Mouse (Mus musculus): ENCODE measurements around the gene Atf2.

DNA sequence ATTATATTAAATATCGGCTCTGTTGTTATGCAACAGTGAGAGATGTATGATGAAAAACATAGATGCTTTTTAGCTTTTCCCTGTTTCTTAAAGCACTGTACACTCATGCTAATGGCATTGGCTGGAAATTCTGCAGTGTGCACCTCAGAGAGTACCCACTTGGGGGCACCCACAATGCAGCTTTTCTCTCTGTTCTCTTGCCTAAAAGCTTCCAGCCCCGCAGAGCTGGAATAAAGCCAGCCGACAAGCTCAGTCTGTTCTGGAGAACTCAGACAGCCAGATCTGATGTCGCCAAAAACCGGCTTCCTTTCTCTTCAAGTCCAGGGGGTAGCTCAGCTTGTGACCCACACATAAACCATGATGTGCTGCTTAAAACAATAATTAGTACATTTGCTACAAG is 32.6 kb upstream of the Atf2 start:
- TF ChIP-seq GATA2 (IDR thresholded peaks at IDR 0.05; ENCODE audit: borderline replicate concordance, low read depth, low read length) (no peak), CTCF (IDR thresholded peaks at IDR 0.05; ENCODE audit: low read depth, low read length) (no peak), GATA1 (IDR thresholded peaks at IDR 0.05; ENCODE audit: borderline replicate concordance, low read length) (no peak), TAL1 (conservative IDR thresholded peaks at IDR 0.05; ENCODE audit: low read depth, low read length) (no peak)
